Mouse (Mus musculus) embryo, embryonic 9.5 days (tissue): ENCODE data around the gene BC017158.
A peak's percentile ranks its signal among the peaks of the same experiment; 100 is the strongest.
"Not testable (repeated sequence)": the region's sequence is repeated elsewhere in the genome, so short reads cannot be mapped to it uniquely, and the experiment has no call there.

Source experiments
- DNase-seq: peaks from one replicate; pipeline ENCODE4 v3.0.0-alpha.2; 2017; ENCODE audit errors: extremely low spot score

Gene BC017158

DNA sequence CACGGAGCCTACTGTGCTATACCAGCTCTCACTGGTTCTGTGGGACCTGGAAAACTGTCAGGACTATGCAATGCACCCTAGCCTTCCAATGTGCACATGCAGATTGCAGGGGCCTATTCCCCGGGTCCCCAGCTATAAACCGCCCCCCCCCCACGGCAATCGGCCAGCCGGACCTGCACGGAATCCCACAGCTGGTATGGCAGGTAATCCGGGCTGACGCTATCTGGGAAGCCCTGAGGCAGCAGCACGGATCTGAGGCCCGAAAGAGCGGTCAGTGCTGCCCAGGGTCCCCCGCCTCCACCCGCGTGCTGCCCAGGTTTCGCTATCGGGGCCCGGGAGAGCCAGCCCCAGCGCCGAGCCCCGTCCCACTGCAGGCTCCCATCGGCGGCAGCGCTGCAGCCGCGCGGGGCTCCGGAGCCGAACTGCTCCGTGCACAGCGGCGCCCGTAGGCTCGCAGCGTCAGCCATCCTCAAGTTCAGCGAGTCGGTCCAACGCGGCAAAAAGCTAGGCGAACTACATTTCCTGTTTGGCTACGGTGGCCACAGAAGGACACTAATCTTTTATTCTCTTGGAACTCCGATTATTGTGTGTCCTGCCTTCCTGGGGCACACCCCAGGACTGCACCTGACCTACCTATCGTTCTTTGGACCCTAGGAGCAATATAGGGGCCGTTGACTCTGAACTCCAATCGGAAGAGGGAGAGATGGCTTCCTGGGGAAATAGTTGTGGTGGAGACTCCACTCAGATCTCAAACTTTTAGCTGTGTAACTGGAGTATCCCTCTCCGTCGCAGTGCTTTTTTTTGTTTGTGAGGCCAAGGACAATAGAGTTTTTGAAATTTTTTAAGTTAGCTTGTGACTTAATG lies at the start of gene BC017158:
TSS of gene BC017158 (minus strand) at position 554 of the 864 bp plus-strand sequence.
- peak; percentile 79 for DNase-seq

DNA sequence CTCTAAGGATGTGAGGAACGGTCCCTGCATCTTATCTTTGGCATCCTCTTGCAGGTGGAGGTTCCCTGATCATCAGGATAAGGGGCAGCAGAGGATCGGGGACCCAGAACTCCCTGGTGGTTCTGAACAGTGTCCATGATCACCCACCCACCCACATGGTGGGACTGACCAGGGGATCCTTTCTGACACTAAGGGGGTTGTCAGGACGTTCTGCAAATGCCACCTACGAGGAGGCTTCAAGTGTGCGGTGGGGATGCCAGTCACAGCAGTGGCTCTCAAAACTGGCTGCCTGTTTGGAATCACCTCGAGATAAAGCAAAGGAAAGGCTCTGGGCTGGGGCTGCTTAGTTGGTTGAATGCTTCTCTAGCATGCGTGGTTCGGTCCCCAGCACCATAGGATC lies 49.0 kb upstream of the BC017158 start:
- no peak for DNase-seq

DNA sequence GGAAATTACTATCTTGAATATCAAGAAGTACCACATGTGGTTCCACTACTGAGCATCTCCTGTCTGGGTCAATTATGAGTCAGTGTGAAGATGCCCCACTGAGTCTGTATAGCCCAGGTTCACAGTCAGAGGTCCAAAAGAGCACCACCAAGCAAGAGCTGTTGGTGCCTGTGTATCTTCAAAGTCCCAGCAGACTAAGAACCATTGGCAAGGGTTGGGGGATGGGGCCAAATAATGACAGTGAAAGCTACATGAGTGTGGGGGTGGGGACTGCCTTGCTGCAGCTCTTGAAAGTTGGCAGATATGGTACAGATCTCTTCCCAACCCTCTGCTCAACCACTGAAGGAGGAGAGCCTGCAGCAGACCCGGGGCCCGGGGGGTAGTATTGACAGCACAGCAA lies 48.6 kb upstream of the BC017158 start:
- DNase-seq, result no peak

DNA sequence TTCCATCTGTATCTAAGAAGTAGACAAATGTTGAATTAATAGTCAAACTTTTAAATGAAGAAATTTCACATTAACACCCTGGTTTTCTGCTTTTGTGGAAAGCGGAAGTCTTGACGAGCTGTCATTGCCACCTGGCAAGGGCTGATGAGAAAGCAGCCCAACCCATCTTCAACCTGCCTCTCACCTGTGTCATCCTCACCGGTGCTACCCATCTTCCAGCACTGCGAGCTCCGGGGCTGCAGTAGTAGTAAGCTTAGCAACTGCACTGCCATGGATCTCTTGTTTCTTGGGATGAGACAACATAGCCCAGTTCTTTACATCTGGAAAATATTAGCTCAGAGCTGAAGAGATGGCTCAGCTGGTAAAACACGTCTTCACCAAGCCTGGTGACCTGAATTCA lies 47.7 kb upstream of the BC017158 start:
- DNase-seq, result no peak

DNA sequence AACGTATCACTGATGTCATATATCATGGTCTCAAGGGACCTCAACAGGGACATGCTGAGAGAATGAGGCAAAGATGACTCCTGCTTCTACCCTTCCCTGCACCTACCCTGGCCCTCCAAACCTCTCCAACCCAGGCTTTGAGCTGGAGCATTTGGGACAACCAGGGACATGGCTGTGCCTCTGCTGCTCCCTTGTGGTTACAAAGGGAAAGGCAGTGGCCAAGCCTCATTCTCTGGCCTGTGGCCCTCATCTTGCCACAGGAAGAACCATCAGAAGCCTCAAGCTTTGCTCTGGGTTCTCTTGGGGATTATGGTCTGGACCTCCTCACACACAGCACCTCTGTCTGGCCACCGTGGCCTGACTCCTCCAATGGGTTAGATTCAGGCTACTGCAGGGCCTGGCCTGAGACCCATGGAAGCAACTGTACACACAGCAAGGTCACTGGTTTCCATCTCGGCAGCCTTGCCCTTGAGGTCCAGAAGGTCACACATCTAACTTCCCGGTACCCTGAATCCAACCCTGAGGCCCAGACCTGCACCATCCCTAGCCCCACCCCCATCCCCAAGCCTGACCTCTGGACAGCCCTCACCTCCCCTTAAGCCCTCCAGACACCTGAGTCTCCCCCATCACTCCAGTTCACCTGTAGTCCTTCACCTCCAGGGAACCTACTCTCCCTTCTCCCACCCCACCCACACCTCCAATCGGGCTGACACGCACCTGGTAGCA lies 47.1 kb upstream of the BC017158 start:
- peak; percentile 76 for DNase-seq

DNA sequence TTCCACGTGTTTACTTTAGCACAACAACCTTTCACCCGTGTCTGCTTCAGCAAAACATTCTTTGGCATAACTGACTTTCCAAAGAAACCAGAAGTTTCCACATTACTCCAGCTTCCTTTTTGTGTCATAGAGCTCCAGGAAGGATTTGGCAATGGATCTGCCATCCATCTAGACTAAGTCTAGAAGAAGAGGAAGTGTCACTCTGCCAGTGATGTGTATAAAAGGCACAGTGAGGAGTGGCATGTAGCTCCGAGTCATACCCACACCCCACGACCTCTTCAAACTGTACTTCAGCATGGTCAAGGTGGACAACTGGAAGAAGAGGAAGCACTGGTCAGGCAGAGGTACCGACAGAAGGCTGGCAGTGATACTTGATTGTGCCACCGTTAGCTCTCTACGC lies 46.5 kb upstream of the BC017158 start:
- no peak for DNase-seq

DNA sequence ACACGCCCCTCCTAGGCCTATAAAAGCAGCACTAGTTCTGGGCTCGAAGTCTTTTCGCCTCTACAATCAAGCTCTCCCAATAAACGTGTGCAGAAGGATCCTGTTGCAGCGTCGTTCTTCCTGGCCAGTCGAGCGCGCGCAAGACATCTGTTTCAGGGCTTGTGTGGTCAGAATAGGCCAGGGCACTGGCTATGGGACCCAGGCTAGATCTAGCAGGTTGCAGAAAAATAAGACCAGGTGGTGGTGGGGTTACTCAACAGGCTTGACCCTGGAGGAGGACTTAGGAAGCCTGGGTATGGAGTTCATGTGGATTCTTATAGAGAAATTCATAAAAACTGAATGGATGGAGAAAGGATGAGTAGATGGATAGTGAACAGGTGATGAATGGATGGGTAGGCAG lies 44.7 kb upstream of the BC017158 start:
- DNase-seq, result not testable (repeated sequence)

DNA sequence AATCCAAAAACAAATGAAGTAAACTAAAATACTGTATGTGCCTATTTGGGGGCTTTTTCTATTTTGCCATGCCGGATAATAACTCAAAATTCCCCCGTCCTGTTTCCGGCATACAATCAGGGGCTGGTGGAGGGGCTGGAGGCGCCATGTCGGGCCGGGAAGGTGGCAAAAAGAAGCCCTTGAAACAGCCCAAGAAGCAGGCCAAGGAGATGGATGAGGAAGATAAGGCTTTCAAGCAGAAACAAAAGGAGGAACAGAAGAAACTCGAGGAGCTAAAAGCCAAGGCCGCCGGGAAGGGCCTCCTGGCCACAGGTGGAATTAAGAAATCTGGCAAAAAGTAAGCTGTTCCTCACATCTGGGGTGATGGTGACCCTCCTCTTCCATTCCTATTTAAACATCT lies 42.4 kb upstream of the BC017158 start:
- DNase-seq, result not testable (repeated sequence)

DNA sequence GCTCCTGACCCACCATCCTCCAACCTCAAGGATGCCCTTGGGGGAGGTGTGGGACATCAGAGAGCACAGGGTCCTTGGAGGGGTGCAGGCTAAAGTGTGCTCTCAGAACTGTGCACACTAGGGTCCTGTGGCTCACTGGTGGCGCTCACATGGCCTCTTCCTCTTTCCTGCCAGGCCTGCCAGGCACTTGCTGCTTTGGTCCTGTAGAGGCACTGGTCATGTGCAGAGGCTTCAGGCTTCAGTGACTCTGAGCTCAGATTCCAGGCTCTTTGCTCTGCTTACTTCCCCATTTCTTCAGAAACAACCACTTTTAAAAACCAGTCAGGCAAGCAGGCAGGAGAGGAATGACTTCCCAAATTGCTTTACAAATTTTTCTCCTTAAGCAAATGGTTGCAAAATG lies 34.9 kb upstream of the BC017158 start:
- DNase-seq, result no peak

DNA sequence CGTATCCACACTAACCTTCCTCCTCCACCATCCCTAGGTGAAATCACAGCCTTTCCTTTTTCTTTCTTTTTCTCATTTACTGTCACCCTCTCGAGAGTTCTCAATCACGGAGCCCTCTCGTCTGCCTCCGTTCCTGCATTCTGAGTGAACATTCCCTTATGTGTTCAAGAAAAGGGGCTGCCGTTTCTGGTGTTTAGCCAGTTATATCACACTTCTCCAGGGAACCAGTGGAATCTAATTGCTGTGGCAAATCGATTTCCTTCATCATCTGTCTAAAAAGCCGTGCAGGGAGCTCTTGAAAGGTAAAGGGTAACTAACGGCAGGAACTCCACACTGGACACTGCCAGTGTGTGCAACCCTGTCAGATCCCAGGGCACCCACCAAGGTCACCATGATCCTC lies 33.0 kb upstream of the BC017158 start:
- DNase-seq, result no peak

DNA sequence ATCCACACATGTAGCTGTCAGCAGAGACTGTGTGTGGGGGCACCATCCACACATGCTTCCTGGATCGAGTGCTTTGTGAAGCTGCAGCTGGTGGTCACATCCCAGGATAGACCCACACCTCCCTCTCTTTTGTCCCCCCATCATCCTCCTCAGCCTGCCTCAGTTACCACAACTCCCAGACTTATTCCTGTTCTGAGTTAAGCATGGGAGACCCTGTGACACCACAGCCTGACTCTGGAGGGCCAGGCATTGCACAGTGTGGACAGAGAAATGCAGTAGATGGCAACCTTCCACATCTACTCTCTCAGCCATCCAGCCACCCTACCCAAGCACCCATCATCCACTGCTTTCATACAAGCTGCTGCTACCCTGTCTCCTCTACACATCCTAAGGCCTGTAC lies 27.0 kb upstream of the BC017158 start:
- DNase-seq, result no peak

DNA sequence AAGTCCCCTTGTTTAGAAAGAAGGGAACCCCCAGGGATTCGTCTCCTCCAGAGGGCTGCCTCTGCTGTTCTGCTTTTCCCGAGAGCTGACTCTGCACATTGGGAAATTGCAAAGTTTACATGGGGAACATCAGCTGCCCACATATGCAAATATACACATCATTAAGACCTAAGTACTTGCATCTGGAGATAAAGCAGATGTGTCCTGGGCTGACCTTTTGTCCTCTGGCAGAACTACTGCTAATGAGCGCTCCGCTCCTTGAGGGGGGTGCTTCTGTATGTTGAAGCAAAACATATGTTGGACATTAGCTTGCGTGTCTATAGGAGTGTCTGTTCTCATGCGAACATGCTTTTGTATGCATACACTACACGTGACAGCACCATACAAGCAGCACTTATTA lies 23.3 kb upstream of the BC017158 start:
- peak; percentile 15 for DNase-seq

DNA sequence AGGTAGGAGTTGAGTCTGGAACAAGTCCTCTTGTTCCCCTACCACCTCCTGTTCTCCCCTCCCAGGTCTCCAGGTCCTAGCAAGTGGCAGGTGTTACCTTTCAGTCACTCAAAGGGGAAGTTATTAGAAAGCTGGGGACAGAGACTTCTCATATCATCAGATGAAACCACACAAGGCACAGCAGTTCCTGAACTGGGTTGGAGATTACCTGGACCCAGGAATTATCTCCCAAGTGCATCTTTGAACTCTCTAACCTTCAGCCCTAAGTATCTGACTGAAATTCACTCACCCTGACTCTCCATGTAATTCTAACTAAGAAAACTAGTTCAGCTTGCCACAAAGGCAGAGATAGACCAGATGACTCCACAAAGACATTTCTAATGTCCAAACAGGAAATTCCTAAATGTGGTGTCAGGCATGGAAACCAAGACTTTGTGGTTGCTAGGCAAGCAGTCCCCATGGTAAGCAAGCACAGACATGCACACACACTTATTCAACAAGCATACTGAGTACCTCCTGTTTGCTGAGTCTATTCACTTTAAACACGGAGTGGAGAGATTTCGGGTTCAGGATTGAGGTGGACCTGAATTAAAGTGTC lies 22.3 kb upstream of the BC017158 start:
- DNase-seq, result no peak

DNA sequence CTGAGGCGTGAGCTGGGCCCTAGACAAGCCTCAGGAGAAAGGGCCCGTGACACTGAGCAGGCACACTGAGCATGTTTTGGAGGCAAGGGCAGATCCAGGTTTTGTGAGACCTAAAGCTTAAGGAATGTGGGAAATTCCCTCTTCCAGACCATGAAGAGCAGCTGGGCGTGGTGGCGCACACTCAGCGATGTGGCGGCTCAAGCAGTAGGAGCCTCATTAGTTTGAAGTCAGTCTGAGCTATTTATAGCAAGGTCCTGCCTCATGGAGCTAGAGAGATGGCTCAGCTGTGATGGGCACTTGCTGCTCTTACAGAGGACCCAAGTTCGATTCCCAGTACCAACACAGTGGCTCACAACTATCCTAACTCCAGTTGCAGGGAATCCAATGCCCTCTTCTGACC lies 21.2 kb upstream of the BC017158 start:
- no peak for DNase-seq

DNA sequence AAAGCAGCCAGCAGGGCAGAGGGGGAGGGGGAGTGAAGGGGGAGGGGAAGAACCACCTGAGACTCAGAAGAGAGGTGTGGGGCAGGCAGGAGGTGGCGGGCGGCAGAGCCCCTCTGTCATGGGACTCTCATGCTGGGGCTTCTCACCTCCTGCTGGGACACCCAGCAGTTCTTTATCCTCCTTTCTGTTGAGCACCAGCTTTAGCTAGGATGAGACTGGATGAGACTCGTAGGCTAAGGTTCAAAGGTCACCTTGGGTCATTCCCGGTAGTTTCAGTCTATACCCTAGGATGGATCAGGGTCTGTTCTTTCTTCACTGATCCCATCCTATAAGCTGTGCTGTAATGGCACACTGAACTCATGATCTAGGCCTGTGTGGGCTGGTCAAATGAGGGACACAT lies 19.0 kb upstream of the BC017158 start:
- no peak for DNase-seq

DNA sequence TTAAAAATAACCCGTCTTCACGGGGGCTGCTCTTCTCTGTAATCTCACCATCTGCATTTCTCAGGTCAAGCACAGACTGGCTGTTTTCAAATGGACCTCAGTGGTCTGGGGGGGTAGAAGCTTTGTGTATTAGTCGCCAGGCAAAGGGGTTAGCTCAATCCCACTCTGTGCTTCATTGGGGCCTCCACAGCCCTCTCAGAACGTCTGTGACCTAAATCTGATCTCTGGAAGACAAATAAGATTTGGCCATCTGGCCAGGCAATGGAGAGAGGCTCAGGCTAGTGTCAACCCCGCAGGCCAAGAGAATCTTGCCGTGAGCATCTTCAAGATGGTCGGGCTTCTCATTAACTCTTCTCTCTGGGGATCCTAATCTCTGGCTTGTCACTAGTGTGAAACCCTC lies 16.5 kb upstream of the BC017158 start:
- DNase-seq, result no peak

DNA sequence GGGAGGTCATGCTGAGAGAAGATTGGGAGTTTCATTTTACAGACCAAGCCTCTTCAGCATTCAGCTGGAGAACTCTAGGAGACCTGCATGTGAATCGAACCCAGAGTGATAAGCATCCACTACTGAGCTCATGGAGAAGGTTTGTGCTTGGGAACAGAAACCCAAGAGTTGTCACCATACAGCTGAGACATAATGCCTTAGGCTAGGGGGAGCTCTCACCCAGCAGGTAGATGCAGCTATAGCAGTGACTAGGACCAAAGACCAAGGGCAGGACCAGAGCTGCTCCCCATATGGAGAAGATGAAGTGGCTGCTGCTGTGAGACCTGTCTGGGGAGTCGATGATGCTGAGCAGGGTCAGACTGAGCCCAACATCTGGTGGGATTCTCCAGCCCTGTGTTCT lies 15.6 kb upstream of the BC017158 start:
- no peak for DNase-seq

DNA sequence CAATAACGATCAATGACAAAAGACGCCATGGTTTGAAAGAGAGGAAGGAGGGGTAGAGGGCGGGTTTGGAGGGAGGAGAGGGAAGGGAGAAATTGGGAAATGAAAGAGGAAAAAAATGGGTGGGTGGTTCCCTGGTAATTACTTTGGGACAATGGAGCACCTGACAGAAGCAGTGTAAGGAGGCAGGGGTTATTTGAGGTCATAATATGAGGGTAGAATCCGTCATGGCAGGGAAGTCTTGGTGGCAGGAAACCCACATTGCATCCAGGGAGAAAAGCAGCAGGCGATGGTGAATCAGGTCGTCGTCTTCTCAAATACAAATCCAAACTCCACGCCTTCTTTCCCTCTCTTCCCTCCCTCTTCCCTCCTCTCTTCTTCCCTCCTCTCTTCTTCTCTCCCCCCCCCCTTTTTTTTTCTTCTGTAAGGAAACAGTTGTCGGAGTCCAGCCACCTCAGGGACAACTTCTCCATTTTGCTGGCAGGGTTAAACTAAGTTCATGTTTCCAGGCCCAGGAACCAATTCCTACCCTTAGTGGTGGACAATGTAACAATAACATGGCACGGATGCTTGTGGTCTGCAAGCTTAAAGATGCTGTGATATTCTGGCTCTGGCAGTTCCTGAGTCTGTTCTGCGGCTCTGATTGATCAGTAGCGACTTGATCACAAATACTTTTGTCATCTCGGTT lies 14.5 kb upstream of the BC017158 start:
- no peak for DNase-seq

DNA sequence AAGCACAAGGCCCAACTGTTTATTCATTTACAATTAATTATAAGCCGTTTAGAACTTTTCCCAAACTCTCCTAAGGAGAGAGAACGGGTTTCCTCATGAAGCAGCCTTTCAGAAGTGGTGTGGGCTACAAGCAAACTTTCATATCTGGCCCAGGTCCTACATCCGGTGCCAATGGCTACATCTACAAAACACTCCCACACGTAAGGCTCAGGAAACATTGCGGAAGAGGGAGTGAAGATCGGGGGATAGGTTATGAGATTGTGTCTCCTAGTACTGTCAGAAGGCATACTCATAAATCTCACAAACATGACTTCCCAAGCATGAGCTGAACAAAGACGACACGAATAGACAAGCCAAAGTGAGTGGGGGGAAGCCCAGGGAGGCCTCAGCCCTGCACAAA lies 13.8 kb upstream of the BC017158 start:
- DNase-seq, result no peak

DNA sequence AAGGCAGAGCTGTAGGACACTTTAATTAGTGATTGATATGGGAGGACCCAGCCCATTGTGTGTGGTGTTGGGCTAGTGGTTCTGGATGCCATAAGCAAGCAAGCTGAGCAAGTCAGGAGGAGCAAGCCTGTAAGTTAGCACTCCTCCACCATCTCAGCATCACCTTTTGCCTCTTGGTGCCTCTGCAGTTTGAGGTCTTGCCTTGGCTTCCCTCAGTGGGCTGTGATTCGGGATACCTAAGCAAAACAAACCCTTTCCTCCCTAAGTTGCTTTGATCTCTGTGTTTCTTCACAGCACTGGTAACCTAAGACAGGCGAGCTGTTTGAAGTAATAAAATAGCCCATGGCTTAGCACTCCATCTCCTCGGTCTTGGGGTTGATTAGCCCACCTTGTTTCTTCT lies 13.3 kb upstream of the BC017158 start:
- no peak for DNase-seq

DNA sequence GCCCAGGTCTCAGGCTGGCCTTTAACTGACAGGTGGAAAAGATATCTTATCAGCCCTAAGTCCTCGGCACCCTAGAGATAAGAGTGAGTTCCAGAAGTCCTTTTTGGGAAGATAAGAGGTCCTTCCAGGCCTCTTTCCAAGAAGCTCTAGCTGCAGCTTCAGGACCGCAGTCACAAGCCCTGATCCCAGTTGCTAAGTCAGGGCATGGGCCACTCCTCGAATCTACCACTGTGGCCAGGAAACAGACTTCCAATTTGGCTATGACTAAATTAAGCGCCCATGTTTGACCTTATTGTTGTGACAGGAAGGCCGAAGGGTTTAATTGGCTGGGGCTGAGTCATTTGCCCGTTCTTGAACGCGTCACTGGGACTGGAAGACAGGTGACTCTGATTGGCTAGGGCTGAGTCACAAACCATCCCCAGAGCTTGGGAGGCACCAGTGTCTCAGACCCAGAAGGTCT lies 12.3 kb upstream of the BC017158 start:
- DNase-seq, result no peak

DNA sequence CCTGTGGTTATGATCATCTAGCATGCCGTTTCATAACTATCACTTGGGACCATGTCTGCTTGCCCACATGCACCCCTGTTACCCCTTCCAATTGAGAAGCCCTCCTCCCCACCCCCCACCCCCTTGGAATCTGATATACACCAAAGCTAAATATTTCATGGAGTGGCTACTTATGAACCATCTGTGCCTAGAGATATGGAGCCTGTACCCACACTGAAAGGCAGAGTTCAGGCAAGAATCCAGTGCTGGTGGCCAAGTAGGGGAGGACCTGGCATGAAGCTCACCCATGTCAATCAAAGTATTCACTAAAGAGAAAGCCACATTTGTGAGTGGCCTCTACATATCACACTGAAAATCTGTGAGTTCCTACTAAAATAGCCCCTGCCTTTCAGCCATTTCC lies 11.8 kb upstream of the BC017158 start:
- no peak for DNase-seq
